Mouse (Mus musculus) gonadal fat pad, adult 2 months (tissue): ENCODE data around the gene Susd3. TPM values are rescaled to one million over a fixed set of nuclear protein-coding genes. Genes with fewer than 3 reads are reported as not detected.

Source experiments
- DNase-seq: peaks from one replicate; pipeline ENCODE4 v3.0.0-alpha.2; 2012; ENCODE audit warnings: low read depth
- polyA plus RNA-seq: library from polyadenylated mRNA; depleted of rRNA; stranded (reverse); fragments of >200 nt; gene quantifications from 2 replicates; pipeline ENCODE4 v1.2.3, GENCODE M21; 2012

Gene Susd3
- polyA plus RNA-seq, 1 experiment, result 7.8 TPM

DNA sequence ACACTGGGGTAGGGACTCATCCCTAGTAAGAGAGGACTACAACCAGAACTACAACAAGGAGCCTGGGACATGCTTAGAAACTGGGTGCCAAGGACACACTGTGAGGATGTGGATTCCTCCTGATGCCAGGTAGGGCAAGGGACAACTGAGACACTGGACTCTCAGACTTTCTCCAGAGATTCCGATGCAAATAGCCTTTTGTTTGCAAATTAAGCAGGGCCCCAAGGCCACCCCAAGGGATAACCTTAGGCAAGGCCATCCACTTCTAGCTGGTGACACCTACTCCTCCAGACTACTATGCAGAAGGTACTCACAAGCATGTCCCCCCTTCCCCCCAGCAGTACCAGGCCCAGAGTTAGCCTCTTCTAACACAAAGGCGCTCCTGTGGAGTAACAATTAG, 1.9 kb downstream of the Susd3 start:
- no peak for DNase-seq

DNA sequence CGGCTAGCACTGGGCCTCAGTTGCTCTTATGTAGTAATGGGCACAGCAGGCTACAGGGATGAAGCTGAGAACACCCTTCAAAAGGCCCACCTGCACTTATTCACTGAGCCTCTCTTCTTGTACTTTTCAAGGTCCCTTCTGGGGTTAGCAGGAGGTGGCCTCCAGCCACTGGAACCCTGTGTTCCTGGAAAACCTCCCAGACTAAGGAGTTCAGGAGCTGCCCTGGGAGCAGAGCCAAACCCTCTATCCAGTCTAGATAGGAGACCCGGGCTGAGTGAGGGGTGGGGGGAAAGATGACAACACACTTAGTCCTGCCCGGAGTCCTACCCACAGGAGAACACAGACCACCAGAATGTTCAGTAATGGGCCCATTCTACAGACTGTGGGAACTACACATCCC, 2.5 kb downstream of the Susd3 start:
- no peak for DNase-seq

DNA sequence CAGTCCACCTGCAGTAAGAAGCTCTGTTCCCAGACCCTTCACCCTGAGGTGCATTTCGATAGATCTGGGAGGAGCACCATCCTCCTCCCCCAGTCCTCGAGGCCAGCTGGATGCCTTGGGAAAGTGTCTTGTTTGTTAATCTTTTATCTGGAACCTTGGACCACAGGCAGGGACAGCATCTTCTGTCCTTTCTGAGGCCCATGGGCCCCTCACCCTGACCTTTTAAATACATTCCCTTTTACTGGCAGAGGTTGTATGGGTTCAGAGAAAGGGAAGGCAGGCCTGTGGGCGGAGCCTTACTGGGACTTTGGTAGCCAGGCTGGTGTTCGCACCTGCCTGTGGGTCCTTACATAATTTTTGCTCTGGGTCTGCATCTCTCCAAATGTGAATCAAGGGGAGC, 3.3 kb downstream of the Susd3 start:
- DNase-seq, result no peak

DNA sequence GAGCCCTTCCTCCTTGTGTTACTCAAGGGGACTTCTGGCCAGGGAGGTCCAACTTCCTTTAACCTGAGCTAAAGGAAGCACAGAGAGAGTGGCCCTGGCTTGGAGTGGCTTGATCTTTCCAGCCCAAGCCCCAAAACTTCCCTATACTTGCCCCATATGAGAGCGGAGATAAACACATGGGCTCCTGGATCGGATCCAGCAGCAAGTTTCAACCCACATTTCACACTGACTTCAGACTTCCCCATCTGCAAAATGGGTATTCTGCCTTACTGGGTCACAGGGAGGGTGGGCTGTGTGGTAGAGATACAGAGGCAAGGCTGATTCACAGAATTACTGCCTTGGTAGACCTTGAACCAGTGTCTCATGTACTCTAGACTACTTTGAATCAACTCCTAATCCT, 5.0 kb downstream of the Susd3 start:
- DNase-seq, result no peak

DNA sequence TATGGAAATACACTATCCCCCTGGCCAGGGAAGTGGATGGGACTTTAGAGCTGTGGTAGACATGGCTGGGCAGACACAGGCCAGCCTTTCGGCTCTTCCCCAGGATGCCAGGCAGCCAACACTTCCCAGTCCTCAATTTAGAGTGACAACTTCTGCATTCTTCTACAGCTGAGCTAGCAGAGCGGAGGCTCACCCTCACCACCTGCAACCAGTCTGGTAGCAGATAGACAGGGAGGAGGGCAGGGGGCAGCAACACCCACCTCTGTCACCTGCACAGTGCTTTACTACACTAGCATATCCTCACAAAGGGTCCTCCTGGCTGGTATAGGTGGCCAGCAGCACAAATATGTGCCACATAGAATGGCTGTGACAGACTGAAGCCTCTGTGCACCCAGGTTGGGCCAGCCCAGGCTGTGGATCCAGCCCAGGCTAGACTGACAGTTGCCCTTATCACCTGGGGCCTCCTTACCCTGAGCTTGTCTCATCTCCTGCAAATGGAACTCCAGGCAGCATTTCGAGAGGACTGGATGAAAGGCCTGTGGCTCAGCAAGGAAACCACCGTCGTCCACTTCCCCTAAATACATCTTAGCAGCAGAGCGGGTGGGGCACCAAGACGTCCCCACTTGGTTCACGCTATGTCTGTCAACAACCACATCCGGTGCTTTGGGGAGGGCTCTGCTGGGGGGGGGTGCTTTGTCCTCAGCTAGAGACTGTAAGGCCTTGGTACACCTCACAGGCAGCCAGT, 6.0 kb downstream of the Susd3 start:
- DNase-seq, result no peak

DNA sequence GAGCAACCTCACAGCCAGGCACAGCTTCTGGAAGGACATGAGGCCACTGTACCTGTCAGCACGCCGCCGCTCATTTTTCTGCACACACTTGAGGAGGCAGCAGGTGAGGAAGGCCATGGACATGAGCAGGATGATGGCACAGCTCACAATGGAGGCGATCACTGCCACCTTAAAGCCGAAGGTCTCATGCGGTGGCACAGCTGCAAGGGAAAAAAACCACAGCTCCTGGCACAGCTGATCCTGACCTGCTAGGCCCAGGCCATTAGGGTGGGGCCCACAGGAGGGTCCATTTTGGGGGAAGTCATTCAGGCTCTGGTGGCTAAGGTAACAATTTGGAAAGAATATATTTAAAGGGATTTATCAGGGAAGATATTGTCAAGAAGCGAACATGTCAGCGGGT, 9.8 kb downstream of the Susd3 start:
- no peak for DNase-seq

DNA sequence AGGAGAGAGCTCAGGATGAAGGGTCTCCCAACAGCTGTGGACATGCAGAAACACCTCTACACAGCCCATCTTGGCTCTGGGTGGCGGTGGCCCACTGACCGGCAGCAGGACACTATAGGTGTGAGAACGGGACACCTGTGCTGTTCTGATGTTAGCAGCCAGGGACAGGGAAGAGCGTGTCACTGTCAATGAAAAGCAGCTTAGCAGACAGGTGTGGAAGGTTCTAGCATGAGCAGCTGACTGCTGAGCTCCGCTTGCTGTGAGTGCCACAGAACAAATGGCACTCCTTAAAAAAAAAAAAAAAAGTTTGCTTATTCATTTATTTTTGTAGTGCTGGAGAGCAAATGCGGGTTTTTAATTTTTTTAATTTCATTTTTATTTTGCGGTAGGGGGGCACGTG, 10.9 kb downstream of the Susd3 start:
- no peak for DNase-seq

DNA sequence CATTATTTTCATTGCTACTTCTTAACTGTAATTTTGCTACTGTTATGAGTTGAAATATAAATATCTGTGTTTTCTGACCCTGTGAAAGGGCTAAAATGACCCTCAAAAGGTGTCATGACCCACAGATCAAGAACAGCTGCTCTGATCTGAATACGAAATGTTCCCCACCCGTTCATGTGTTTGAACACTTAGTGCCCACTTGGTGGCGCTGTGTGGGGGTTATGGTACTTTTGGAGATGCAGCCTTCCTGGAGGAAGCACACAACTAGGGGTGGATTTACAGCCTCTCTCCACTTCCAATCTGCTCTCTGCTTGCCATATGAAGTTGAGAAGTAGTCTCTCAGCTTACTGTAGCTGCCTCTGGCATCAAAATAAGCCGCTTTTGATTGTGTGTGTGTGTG, 13.8 kb downstream of the Susd3 start:
- no peak for DNase-seq

DNA sequence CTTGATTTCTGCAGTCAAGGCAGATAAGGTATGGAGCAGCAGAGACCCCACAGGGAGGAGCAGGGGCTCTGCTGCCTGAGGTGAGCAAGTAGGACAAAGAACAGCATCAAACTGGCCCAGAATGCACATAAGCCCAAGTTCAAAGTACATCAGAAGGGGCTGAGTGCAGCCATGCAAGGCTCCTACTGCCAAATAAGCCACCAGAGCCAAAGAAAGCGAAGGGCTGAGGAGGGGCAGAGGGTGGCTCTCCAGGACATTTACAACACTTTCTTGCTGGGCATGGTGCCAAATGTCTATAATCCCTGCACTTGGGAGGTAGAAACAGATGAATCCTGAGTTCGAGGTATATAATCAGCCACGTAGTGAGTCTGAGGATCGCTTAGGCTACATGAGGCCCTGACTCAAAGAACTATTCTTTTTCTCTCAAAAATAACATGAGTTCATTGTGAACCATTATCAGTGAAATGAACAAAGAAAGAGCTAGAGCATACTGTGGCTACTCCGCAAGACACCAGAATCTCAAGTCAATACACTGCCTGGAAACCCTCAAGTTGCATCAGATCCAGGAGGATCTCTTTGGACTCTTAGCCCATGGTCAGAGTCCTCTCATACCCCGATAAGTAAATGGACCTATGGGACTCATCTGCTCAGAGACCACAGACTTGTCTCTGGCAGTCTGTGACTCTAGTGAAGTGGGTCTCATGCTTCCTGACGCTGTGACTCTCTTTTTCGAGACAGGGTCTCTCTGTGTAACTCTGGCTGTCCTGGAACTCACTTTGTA, 14.5 kb downstream of the Susd3 start:
- no peak for DNase-seq

DNA sequence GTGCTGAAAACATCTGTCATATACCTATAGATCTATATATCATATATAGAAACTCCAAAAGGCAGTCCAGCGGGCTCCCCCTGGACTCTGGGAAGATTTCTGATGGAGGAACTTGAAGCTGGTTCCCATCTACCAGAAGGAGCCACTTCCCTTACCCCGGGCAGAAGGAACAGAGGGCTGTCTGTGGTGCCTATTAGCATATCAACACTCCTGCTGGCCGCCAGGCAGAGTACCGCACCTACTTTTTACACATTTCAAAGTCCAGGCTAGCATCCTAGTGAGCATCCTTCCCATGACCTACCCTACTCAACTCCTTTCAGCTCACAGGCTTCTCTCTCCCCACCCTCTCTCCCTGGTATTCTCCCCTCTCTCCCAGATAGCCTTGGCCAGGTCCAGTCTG, 22.9 kb downstream of the Susd3 start:
- no peak for DNase-seq

DNA sequence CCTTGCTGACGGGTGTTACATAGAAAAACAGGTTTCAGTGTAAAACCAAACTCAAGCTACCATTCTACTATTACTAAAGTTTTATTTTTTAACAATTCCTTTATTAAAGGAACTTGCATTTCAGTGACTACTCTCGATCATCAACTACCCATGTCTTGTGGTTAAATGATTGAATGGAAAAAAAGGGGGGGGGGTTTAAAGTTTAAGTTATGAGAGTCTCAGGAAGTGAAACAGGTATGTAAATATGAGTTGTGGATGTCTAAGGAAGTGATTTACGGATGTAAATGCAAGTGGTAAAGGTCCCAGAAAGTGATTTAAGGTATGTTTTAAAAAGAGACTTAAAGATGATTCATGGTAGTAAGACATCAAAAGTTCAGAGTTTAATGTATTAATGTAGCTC, 23.3 kb downstream of the Susd3 start:
- DNase-seq, result no peak

DNA sequence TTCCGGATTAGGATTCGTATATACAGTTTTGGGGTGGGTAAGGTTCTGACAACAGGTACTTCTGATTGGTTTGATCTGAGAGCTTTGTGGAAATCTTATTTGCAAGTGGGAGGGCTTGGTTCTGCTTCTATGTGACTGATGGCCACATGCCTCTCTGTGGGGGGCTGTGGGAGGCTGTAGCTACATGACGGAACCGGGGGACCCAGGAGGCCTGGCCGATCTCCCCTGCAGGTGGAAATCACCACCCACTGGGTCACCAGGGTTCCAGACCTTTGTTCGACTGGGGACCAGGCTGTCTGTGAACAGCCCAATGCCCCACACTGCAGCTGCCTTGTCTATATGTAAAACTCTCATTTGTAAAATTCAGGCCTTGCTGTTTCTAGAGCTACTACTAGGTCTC, 23.8 kb downstream of the Susd3 start:
- DNase-seq, result no peak

DNA sequence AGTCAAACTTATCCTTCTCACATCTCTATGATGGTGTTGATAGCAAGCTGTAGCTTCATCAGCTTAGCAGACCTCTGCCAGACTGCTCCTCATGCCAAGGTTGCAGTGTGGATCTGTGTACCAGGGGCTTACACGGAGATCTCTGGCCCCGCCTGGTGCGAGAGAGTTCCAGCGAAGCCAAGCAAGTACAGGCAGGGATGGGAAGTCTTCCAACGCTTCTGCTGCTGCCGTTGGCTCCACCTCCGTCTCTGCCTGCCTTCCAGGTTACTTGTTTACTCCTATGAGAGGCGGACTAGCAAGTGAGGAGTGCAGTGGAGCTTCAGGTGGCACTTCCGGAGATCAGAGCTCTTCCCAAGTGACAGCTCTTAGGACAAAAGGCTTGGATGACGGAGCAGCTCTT, 24.2 kb downstream of the Susd3 start:
- DNase-seq, result no peak

DNA sequence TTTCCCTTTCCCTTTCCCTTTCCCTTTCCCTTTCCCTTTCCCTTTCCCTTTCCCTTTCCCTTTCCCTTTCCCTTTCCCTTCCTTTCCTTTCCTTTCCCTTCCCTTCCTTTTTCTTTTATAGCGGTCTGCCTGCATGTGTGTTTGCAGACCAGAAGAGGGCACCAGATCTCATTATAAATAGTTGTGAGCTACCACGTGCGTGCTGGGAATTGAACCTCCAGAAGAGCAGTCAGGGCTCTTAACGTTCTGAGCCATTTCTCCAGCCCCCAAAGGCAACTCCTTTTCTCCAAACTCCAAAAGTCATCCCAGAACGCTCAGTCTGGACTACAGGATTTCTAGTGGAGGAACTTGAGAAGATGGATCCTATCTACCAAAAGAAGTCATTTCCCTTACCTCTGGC, 27.6 kb downstream of the Susd3 start:
- no peak for DNase-seq

DNA sequence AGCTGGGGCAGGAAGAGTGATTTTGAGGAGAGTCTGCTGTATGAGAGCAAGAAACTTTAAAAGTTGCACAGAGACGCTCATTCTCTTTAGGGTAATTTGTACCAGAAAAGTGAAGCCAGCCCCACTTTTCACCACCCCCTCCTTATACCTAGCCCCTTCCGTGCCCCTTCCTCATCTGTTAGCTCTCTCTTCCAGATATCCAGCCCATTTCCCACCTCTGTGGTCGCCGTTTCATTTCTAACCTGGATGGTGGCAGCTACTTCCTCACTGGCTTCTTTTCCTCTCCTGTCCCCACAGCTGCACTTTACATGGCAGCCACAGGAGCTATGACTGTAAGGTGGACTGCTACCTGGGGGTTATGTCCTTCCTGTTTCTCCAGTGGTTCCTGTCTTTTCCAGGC, 29.1 kb downstream of the Susd3 start:
- no peak for DNase-seq

DNA sequence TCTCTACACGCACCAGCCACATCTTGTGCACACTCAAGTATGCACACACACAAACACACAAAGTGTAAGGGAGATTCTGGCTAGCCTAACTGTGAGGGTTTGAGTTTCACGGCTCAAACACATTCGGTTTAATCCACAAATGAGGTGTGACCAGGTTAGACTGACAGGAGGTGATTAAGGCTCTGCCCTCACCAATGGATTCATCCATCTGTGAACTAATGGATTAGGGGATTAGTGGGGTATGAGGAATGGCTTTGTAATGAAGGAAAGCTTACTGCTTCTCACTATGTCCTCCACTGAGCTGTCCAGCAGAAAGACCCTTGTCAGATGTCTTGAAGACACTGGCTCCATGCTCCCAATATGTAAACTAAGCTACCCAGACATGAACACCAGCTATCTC, 29.9 kb downstream of the Susd3 start:
- DNase-seq, result no peak

DNA sequence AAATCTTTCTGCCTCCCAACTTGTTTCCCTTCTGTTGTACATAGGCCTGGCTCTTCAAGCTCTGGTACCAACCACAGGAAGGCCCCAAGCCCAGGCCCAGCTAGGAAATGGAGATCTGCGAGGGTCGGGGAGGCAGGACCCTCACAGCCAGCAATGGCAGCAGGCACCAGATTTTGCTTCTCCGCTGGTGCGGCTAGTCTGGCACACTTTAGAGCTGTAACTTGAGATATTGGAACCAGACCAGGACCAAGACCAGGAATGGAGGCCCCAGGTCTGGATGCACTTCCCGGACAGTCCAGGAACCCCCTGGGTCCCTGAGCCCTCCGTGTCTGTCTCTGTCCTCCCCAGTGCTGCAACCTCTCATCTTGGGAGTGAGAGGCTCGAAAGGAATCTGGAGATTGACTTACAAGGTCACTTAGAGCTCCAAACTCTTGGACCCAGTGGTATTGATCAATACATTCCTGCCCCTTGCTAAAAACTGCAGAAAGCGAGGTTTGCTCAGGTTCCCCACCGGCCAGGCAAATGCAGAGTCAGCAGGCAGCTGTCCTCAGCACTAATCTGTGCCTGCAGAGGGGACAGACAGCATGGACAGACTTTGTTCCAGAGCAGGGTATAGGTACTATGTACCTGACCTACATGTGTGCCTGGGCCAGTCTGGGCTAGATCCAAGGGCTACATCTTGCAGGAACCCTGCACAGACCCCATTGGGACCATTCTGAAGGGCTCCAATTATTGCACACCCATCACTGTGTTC, 31.5 kb downstream of the Susd3 start:
- no peak for DNase-seq

DNA sequence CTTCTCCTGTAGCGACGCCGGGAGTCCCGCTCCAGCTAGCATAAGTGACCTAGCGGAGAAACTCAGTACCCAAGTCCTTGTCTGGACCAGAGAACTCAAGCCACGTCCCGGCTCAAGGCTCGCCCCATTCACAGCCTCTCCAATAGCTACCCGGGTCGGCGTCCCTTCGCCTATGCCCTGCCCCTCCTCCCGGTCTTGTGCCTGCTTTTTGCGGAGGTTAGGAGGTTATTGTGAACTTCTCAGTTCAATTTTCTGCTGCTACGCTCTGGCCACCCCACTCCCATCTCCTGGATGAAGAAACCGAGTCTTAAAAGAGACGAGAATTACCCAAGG, 32.3 kb downstream of the Susd3 start:
- no peak for DNase-seq

DNA sequence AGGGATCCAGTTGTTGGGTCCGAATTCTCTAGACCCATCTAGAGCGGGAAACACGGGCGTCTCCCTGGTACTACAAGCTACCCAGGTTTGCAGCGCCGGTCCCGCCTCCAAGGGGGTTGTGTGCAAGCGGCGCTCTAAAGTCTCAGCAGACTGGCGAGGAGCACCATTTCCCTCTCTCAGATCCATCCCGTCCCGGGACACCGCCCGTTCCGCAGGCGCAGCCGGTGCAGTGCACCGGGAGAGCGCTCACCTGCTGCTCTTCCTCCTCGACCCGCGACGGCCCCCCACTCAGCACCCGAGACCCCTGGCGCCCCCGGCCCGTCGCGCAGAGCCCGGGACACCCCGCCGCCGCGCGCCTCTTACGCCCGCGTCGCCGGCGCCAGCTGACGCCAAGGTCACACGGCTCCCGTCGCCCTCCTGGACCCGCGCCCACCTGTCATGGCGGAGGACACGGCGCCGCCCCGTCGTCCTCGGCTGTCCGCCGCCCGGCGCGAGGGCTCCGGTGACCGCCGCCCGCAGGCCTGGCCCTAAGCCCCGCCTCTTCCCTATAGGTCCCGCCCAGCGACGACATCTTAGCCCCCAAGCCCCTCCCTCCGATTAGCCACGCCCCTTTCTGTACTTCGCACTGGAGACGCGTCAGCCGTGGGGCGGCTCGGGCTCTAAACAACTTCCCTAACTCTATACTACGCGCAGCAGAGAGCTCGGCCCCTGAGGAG, 32.8 kb downstream of the Susd3 start, which contains the start of gene Card19:
Gene Card19 (minus strand): TSS at position 534 of the 716 bp plus-strand sequence.
- peak; percentile 40 for DNase-seq

DNA sequence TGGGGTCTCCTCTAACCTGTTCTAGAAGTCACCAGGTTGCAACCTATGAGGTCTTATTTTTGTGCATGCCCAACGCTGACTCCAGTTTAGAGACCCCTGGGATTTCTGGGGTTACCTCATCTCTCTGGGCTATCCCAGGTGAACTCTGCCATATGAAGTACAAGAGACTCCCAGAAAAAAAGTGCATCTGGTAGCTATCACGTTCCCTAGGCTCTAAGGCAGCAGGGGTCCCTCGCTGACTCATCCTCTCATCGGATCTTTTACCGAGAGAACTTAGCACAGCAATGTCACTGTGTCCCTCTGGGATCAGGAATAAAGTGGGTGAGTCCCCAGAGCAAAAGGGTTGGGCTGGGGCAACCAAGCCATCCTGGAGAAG, 33.4 kb downstream of the Susd3 start:
- DNase-seq, result no peak

DNA sequence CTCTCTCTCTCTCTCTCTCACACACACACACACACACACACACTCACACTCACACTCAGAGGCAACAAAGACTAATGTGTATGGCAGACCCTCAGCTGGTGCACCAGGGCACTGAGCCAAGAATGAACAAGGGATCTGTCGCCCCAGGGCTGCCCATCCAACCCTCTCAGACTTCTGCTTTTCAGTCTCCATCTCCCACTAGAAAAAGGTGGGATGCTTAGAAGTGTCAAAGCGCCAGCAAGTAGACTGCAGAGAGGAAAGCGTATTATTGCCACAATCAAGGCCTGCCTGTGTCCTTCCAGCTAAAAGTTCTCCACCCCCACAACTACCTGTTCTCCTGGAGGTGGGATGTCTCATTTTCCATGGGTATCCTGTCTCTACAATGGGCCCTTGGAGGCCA, 34.1 kb downstream of the Susd3 start:
- DNase-seq, result no peak

DNA sequence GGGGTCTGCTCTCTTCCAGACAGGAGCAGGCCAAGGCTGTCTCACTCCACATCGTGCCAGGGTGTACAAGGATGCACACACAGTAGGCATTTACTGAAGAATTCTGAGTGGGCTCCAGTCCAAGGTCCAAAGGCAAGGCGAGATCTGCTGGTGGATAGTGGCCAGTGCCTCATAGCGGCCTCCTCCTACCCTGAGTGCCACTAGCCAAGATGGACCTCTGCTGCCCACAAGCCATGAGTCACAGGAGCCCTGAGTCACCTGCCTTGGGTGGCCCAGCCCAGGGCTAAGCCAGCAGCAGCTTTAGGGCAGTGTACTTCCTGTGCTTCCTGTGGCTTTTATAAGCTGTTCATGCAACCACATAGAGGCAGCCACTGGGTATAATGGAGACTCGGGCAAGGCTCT, 35.0 kb downstream of the Susd3 start:
- DNase-seq, result no peak
